Mouse (Mus musculus): ENCODE measurements at regions not wholly inside any gene's neighbourhood (a gene's known extent, or its start where the extent isn't known, plus 50 kb on each side); places are given as distances from the start of the nearest gene placed in this dataset.
A peak's percentile ranks its signal among the peaks of the same experiment; 100 is the strongest.

- no peak for DNase-seq (ENCODE audit: low read depth, low spot score)
These were observed 109.2 kb upstream of the Cdh4 start for GRCm38 (mm10) chr2:179332872-179333489.

- no peak for DNase-seq (ENCODE audit: low read depth, low spot score)
These were observed 108.6 kb upstream of the Cdh4 start for GRCm38 (mm10) chr2:179333587-179333986.

- peak; percentile 30 for DNase-seq (ENCODE audit: low read depth, low spot score)
These were observed 106.0 kb upstream of the Cdh4 start for GRCm38 (mm10) chr2:179336235-179336634.

GRCm38 (mm10) chr2:179352676-179353075, 89.6 kb upstream of the Cdh4 start:
- DNase-seq (ENCODE audit: low read depth, low spot score), result no peak

- DNase-seq (ENCODE audit: low read depth, low spot score), result no peak
These were observed 87.4 kb upstream of the Cdh4 start for GRCm38 (mm10) chr2:179354866-179355265.

- DNase-seq (ENCODE audit: low read depth, low spot score), result no peak
These were observed 71.2 kb upstream of the Cdh4 start for GRCm38 (mm10) chr2:179370882-179371546.

- no peak for DNase-seq (ENCODE audit: low read depth, low spot score)
These were observed 70.7 kb upstream of the Cdh4 start for GRCm38 (mm10) chr2:179371553-179371952.

GRCm38 (mm10) chr2:179379691-179380443, 62.4 kb upstream of the Cdh4 start:
- DNase-seq (ENCODE audit: low read depth, low spot score), result no peak

- no peak for DNase-seq (ENCODE audit: low read depth, low spot score)
These were observed 61.9 kb upstream of the Cdh4 start for GRCm38 (mm10) chr2:179380444-179380705.

GRCm38 (mm10) chr2:179381916-179382315, 60.3 kb upstream of the Cdh4 start:
- DNase-seq (ENCODE audit: low read depth, low spot score), result no peak

GRCm38 (mm10) chr2:179382594-179382993, 59.6 kb upstream of the Cdh4 start:
- DNase-seq (ENCODE audit: low read depth, low spot score), result no peak

GRCm38 (mm10) chr2:179386871-179387270, 55.4 kb upstream of the Cdh4 start:
- no peak for DNase-seq (ENCODE audit: low read depth, low spot score)

- no peak for DNase-seq (ENCODE audit: low read depth, low spot score)
These were observed 51.7 kb upstream of the Cdh4 start for GRCm38 (mm10) chr2:179390486-179390885.

- DNase-seq (ENCODE audit: low read depth, low spot score), result peak; percentile 58
These were observed 51.2 kb upstream of the Cdh4 start for GRCm38 (mm10) chr2:179390924-179391461.
